17 mouse cellular contexts compared by ENCODE assay signal in genomic region chr9:4315746-4316145, GRCm38 (mm10).
"Had no signal": no experiment of that assay in that cellular context is flagged by ENCODE, and none has a peak within 500 bp of the region (broad histone marks: within the 10 kb centered on the region; RNA-seq: fewer than 3 reads in every experiment).

No protein-coding gene starts in this region.

- H3K4me3 ChIP-seq: liver, embryonic 12.5 days; midbrain, embryonic 10.5 days; midbrain, embryonic 12.5 days; myocyte; neural tube, embryonic 13.5 days; neural tube, embryonic 15.5 days had no signal

- H3K9ac ChIP-seq: liver, embryonic 12.5 days; liver, embryonic 14.5 days; lung, embryonic 14.5 days; midbrain, embryonic 12.5 days; neural tube, embryonic 13.5 days; neural tube, embryonic 15.5 days had no signal

- DNase-seq: lung, adult 18-20 months; lung, embryonic 14.5 days; lung, postnatal 10 days; lung, postnatal 4 days; midbrain, embryonic 14.5 days; right cerebral cortex, adult 18-20 months; thymus, adult 18-20 months; thymus, postnatal 14 days; thymus, postnatal 36 days had no signal

- H3K36me3 ChIP-seq: midbrain, embryonic 10.5 days; midbrain, embryonic 12.5 days; neural tube, embryonic 13.5 days had no signal

- H3K9me3 ChIP-seq: liver, embryonic 12.5 days; midbrain, embryonic 10.5 days; midbrain, embryonic 12.5 days; neural tube, embryonic 13.5 days; neural tube, embryonic 15.5 days had no signal

- H3K27me3 ChIP-seq: liver, embryonic 12.5 days; midbrain, embryonic 12.5 days; neural tube, embryonic 13.5 days; neural tube, embryonic 15.5 days had no signal

- H3K27ac ChIP-seq: liver, embryonic 12.5 days; liver, embryonic 14.5 days; midbrain, embryonic 10.5 days; midbrain, embryonic 12.5 days; neural tube, embryonic 13.5 days; neural tube, embryonic 15.5 days had no signal

- ATAC-seq: liver, embryonic 12.5 days; midbrain, embryonic 16.5 days had no signal

- H3K4me2 ChIP-seq: liver, embryonic 12.5 days; lung, embryonic 14.5 days; midbrain, embryonic 12.5 days; neural tube, embryonic 13.5 days; neural tube, embryonic 15.5 days had no signal
